Mouse (Mus musculus) hindbrain, embryonic 12.5 days (tissue): Measurements from ENCODE around the gene Plekhg5. TPM values are rescaled to one million over a fixed set of nuclear protein-coding genes. Genes with fewer than 3 reads are reported as not detected.

Source experiments
- polyA plus RNA-seq: library from polyadenylated mRNA; unstranded; fragments of >200 nt; fragmentation: Nextera tagmentation; extraction: Ambion mirVana; gene quantifications from 2 replicates; pipeline ENCODE4 v1.2.1, GENCODE M21; 2016

Gene Plekhg5
- polyA plus RNA-seq, 1 experiment from 2014 or later: 12.0 TPM

Other genes with a start within 250 kb of the Plekhg5 start
- 136 and 157 TPM in 2 replicates for gene Camta1, start 210.6 kb upstream of the Plekhg5 start, polyA plus RNA-seq
- 82.8 and 83.2 TPM in 2 replicates for gene Dnajc11, start 138.8 kb upstream of the Plekhg5 start, polyA plus RNA-seq
- 31.7 and 37.0 TPM in 2 replicates for gene Thap3, start 83.5 kb upstream of the Plekhg5 start, polyA plus RNA-seq
- 29.2 and 29.7 TPM in 2 replicates for gene Phf13, start 76.2 kb upstream of the Plekhg5 start, polyA plus RNA-seq
- 8.0 and 8.2 TPM in 2 replicates for gene Klhl21, start 63.7 kb upstream of the Plekhg5 start, polyA plus RNA-seq
- 20.4 and 25.2 TPM in 2 replicates for gene Zbtb48, start 44.8 kb upstream of the Plekhg5 start, polyA plus RNA-seq
- 1.0 and 1.2 TPM in 2 replicates for gene Tas1r1, start 33.9 kb upstream of the Plekhg5 start, polyA plus RNA-seq
- 32.6 and 33.9 TPM in 2 replicates for gene Nol9, start 33.2 kb upstream of the Plekhg5 start, polyA plus RNA-seq
- gene Tnfrsf25, start 43.4 kb downstream of the Plekhg5 start, polyA plus RNA-seq: 0.59 and 0.74 TPM in 2 replicates
- 0.82 and 2.3 TPM in 2 replicates for gene Espn, start 79.9 kb downstream of the Plekhg5 start, polyA plus RNA-seq
- 2.4 and 2.9 TPM in 2 replicates for gene Hes2, start 86.4 kb downstream of the Plekhg5 start, polyA plus RNA-seq
- 128 and 132 TPM in 2 replicates for gene Acot7, start 105.6 kb downstream of the Plekhg5 start, polyA plus RNA-seq
- 13.1 and 16.2 TPM in 2 replicates for gene Gpr153, start 201.7 kb downstream of the Plekhg5 start, polyA plus RNA-seq
- 1.2 and 2.1 TPM in 2 replicates for gene Hes3, start 219.2 kb downstream of the Plekhg5 start, polyA plus RNA-seq
- 25.3 and 25.6 TPM in 2 replicates for gene Icmt, start 224.7 kb downstream of the Plekhg5 start, polyA plus RNA-seq
- gene Rnf207, start 246.5 kb downstream of the Plekhg5 start, polyA plus RNA-seq: 2.5 and 3.8 TPM in 2 replicates